Mouse (Mus musculus) hindbrain, embryonic 10.5 days (tissue): ENCODE measurements around the gene Vhl. TPM values are rescaled to one million over a fixed set of nuclear protein-coding genes. Genes with fewer than 3 reads are reported as not detected.
A peak's percentile ranks its signal among the peaks of the same experiment; 100 is the strongest.

Experiments used
- DNase-seq: peaks from one replicate; pipeline ENCODE4 v3.0.0-alpha.2; 2017; ENCODE audit warnings: low spot score
- H3K27ac ChIP-seq: fragments of 300-500 bp; sonication (generic); 2 replicates; pipeline ENCODE4 v1.5.1; 2016; ENCODE audit warnings: mild to moderate bottlenecking, moderate library complexity
- H3K27me3 ChIP-seq: fragments of 300-500 bp; sonication (generic); 2 replicates; pipeline ENCODE4 v1.6.1; 2016; ENCODE audit warnings: mild to moderate bottlenecking; ENCODE audit not compliant: poor library complexity, insufficient read depth, severe bottlenecking
- H3K36me3 ChIP-seq: fragments of 300-500 bp; sonication (generic); 2 replicates; pipeline ENCODE4 v1.6.1; 2016; ENCODE audit warnings: mild to moderate bottlenecking, moderate library complexity
- H3K4me1 ChIP-seq: fragments of 300-500 bp; sonication (generic); replicated peaks from 2 replicates; pipeline ENCODE4 v1.6.1; 2016; ENCODE audit warnings: mild to moderate bottlenecking
- H3K4me3 ChIP-seq: fragments of 300-500 bp; sonication (generic); 2 replicates; pipeline ENCODE4 v1.5.1; 2016; ENCODE audit warnings: mild to moderate bottlenecking, moderate library complexity
- H3K9me3 ChIP-seq: fragments of 300-500 bp; sonication (generic); 2 replicates; pipeline ENCODE4 v1.6.1; 2016; ENCODE audit warnings: mild to moderate bottlenecking, moderate library complexity
- WGBS: fragments of 180-500 bp; shearing (Covaris S2); methylation state at CpG from one replicate; pipeline ENCODE4 v1.1.7; 2016; 5-methylcytosine and 5-hydroxymethylcytosine counted together
- polyA plus RNA-seq: library from polyadenylated mRNA; unstranded; fragments of >200 nt; fragmentation: Nextera tagmentation; extraction: Ambion mirVana; gene quantifications from 2 replicates; pipeline ENCODE4 v1.2.1, GENCODE M21; 2016

The Vhl gene
- polyA plus RNA-seq, 1 experiment from 2014 or later, result 45.8 TPM

DNA sequence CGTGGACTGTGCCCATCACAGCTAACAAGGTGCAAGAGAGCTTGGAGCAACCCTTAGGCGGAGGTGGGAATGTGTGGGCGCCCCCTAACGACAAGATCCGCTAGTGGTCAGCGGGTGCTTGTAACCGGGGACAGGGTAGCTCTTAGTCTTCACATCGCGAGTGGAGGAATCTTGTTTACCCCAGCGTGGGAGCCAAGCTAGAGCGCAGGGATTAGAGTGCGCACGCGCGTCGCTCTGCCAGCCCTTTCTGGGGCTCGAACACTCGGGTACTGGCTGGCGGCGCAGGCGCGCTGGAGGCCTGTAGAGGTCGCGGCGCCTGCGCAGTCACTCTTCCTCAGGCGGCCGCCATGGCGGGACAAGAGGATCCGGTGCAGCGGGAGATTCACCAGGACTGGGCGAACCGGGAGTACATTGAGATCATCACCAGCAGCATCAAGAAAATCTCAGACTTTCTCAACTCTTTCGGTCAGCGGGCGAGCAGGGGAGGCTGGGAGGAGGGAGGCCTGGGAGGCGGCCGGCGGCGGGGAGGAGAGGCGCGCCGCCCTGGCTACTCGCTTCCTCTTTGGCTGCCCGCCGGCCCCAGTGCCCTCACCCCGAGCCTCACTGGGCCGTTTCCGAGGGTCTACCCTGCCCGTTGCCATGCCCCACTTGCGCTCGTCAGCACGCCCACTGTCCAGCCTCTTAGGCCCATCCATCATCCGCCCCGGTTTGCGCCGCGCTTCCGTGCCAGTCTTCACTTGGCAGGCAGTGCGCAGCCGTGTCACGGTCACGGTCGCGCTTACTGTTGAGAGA lies 19.1 kb upstream of the Vhl start, which contains the start of gene Brk1:
TSS of gene Brk1 (plus strand) at position 341 of the 792 bp plus-strand sequence.
- DNase-seq, result peak; percentile 89
- Histone ChIP-seq H3K27ac (peak within 1 kb of the TSS; percentile 94), H3K27me3 (no peaks in the 10 kb centered on the region), H3K4me1 (peaks cover 33% of the 10 kb centered on the region), H3K4me3 (peak within 1 kb of the TSS; percentile 96), H3K9me3 (no peaks in the 10 kb centered on the region), H3K36me3 (peaks cover 23% of the 10 kb centered on the region)
- WGBS, result under 1% methylated on average over 65 of the region's 65 CpGs

DNA sequence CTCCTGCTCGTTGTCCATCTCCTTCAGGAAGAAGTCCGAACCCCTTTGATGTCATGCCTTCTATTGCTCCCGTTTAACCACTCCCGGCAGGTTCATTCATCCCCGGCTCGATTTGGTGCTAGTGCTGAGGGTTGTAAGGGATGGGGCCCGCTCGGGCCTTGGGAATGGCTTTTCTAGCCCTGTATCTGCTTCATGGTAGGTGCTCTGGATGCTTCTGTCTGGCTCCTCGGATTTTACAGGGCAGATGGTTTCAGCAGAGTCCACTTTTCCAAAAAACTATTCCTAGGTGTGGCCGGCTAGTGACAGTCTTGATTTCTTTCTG lies 18.6 kb upstream of the Vhl start:
- Histone ChIP-seq H3K4me3 (peak overlapping the region; percentile 96), H3K27ac (peak overlapping the region; percentile 94)
- 6% methylated on average over 10 of the region's 10 CpGs for WGBS

DNA sequence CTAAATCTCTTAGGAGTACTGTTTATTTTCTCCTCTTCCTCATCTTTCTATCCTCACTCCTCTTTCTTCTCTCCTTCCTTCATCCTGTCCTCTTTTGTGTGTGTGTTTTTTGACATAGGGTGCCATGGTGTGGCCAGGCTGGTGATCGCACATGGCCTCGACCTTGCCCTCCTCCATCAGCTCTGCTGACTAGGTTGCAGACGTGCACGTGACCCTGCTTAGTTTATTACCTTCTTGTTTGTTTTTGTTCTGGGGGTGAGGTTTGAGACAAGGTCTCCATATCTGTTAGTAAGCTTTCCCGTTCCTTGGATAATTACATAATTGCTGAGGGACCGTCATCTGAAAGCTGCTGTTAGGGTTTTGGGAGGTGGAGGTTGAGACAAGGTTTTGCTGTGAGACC lies 14.9 kb upstream of the Vhl start:
- H3K9me3 ChIP-seq, result peaks cover 4% of the 10 kb centered on the region; the same call in 1 of the 2 replicates
- no peaks in the 10 kb centered on the region for H3K27me3 ChIP-seq
- H3K36me3 ChIP-seq, result peaks cover 65% of the 10 kb centered on the region
- H3K4me3 ChIP-seq, result no peak overlapping the region
- no peak for DNase-seq
- no peak overlapping the region for H3K27ac ChIP-seq
- 92% methylated on average over 6 of the region's 6 CpGs for WGBS
- H3K4me1 ChIP-seq, result peaks cover 25% of the 10 kb centered on the region

More for the DNA sequence above, 18.6 kb upstream of the Vhl start:
- Histone ChIP-seq H3K4me1 (peaks cover 31% of the 10 kb centered on the region), H3K36me3 (peaks cover 29% of the 10 kb centered on the region), H3K9me3 (no peaks in the 10 kb centered on the region), H3K27me3 (no peaks in the 10 kb centered on the region)
- DNase-seq, result no peak

DNA sequence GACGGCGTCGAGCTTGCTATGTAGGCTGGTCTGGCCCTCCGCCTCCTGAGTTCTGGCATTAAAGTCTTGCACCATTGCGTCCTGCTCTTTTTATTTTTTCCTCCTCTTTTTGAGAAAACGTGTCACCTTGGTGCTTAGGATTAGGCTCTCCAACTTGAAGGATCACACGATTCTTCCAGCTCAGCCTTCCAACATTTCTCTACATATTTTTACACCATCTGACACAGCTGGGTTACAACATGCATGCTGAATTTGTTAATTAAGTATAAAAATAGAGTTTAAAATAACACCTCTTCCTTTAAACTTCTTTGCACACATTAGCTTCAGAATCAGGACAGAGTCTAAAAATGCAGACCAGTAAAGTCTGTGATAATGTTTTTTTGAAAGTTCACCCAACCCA lies 14.5 kb upstream of the Vhl start:
- Histone ChIP-seq H3K4me1 (peaks cover 23% of the 10 kb centered on the region), H3K9me3 (peaks cover 7% of the 10 kb centered on the region; the same call in 1 of the 2 replicates), H3K36me3 (peaks cover 70% of the 10 kb centered on the region), H3K4me3 (no peak overlapping the region), H3K27ac (no peak overlapping the region), H3K27me3 (no peaks in the 10 kb centered on the region)
- no peak for DNase-seq
- WGBS, result 96% methylated on average over 7 of the region's 7 CpGs

DNA sequence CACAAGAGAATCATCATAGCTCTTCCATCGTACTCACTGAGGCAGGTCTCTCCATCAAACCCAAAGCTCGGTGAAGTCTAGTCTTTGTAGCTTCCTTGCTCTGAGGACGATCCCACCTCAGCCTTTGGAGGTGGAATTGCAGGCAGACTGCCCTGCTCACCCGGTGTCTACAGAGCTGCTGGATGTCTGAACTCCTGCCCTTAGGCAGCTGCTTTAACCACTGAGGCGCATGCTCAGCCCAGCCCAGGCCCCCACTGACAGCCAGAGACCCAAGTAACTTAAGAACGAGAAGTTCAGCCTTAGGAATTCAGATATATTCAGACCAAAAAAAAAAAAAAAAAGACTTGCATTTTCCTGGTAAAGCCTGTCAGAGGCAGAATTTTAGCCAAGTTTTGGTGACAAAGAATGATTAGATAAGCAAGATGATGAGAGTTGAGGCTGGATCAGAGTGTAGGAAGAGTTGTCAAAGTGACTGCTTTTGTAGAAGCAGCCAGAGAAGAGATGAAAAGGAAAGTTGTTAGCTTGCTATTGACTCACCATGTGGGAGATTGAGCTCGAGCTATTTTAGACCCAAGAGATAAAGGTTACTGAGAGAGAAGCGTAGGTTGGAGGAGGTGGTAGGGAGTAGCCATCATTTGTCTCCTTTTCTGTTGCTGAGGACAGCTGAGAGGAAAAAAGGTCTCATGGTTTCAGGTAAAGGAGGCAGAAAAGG lies 11.3 kb upstream of the Vhl start:
- Histone ChIP-seq H3K27me3 (no peaks in the 10 kb centered on the region), H3K9me3 (peaks cover 7% of the 10 kb centered on the region; the same call in 1 of the 2 replicates), H3K4me3 (no peak overlapping the region), H3K4me1 (no peaks in the 10 kb centered on the region), H3K36me3 (peaks cover 88% of the 10 kb centered on the region), H3K27ac (no peak overlapping the region)
- no peak for DNase-seq
- WGBS, result 89% methylated on average over 8 of the region's 8 CpGs

DNA sequence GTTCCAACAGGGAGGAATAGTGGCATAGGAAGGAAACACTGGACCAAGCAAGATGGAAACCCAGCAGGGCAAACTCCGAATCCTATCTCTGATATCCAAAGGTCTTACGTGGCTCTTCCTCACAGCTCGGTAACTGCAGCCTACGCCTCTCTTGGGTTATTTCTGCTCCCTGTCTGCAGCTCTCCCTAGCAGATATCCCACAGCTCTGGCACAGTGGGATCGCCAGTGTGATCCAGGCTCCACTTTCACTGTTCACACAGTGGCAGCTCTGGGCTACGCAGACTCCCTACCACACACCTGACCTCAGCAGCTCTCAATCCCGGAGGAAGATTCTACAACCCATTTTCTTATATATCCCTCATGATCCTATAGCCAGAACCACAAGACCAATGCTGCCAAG lies 9.6 kb upstream of the Vhl start:
- Histone ChIP-seq H3K4me3 (no peak overlapping the region), H3K27ac (no peak overlapping the region), H3K9me3 (peaks cover 7% of the 10 kb centered on the region; the same call in 1 of the 2 replicates), H3K27me3 (no peaks in the 10 kb centered on the region), H3K36me3 (peaks cover 92% of the 10 kb centered on the region), H3K4me1 (no peaks in the 10 kb centered on the region)
- no peak for DNase-seq
- 95% methylated on average over 7 of the region's 7 CpGs for WGBS

DNA sequence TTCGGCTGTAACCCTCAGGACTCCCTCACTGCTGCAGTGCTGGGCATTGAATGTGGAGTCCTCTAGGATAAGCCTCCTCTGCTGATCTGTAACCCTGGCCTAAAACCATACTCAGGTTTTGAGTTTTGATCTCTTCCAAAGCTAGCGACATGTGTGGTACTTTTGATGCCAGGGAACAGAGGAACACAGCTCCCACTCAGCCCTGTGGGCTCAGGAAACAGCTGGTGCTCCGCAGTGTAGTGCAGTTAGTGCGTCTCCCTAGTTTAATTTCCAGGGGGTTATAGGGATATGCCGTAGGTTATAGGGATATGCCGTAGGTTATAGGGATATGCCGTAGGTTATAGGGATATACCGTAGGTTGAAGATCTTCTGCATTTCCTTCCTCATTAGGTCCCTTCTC lies 8.8 kb upstream of the Vhl start:
- Histone ChIP-seq H3K4me1 (no peaks in the 10 kb centered on the region), H3K27me3 (no peaks in the 10 kb centered on the region), H3K9me3 (peaks cover 7% of the 10 kb centered on the region; the same call in 1 of the 2 replicates), H3K27ac (no peak overlapping the region), H3K4me3 (no peak overlapping the region), H3K36me3 (peaks cover 86% of the 10 kb centered on the region)
- no peak for DNase-seq
- 95% methylated on average over 8 of the region's 8 CpGs for WGBS

DNA sequence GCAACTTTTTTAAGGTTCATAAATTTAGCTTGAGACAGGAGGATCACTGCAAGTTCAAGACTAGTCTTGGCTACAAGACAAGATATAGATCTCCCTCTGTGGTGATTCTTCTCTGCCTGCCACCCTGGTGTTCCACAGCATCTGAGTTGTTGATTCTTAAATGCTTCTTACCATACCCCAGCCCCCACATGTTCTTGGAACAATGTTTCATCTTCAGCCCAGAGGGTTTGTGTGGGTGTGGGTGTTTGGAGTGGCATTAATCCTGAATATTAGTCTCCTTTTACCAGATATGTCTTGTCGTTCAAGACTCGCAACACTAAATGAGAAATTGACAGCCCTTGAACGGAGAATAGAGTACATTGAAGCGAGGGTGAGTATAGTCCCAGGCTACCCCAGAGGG lies 8.3 kb upstream of the Vhl start:
- H3K36me3 ChIP-seq, result peaks cover 81% of the 10 kb centered on the region
- no peak for DNase-seq
- no peak overlapping the region for H3K27ac ChIP-seq
- H3K4me1 ChIP-seq, result no peaks in the 10 kb centered on the region
- peaks cover 7% of the 10 kb centered on the region; the same call in 1 of the 2 replicates for H3K9me3 ChIP-seq
- no peak overlapping the region for H3K4me3 ChIP-seq
- no peaks in the 10 kb centered on the region for H3K27me3 ChIP-seq
- WGBS, result 95% methylated on average over 4 of the region's 4 CpGs

DNA sequence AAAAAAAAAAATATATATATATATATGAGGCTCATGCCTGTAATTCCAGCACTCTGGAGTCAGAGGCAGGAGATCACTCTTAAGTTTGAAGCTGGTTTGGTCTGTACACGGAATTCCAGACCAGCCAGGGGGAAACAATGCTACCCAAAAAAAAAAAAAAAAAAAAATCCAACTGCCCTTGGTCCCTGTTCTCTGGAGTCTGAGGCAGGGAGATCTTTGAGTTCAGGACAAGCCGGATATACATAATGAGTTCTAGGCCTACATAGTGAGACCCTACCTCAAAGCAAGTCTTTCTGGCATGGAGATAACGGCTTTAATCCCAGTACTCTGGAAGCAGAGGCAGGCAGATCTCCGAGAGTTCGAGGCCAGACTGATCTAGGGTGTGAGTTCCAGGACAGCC lies 373 bp upstream of the Vhl start:
- Histone ChIP-seq H3K4me3 (peak overlapping the region; percentile 78), H3K27ac (peak overlapping the region; percentile 95; the same call in 1 of the 2 replicates), H3K27me3 (no peaks in the 10 kb centered on the region), H3K4me1 (peaks cover 22% of the 10 kb centered on the region), H3K36me3 (peaks cover 29% of the 10 kb centered on the region), H3K9me3 (no peaks in the 10 kb centered on the region)
- 64% methylated on average over 5 of the region's 5 CpGs for WGBS
- DNase-seq, result no peak

DNA sequence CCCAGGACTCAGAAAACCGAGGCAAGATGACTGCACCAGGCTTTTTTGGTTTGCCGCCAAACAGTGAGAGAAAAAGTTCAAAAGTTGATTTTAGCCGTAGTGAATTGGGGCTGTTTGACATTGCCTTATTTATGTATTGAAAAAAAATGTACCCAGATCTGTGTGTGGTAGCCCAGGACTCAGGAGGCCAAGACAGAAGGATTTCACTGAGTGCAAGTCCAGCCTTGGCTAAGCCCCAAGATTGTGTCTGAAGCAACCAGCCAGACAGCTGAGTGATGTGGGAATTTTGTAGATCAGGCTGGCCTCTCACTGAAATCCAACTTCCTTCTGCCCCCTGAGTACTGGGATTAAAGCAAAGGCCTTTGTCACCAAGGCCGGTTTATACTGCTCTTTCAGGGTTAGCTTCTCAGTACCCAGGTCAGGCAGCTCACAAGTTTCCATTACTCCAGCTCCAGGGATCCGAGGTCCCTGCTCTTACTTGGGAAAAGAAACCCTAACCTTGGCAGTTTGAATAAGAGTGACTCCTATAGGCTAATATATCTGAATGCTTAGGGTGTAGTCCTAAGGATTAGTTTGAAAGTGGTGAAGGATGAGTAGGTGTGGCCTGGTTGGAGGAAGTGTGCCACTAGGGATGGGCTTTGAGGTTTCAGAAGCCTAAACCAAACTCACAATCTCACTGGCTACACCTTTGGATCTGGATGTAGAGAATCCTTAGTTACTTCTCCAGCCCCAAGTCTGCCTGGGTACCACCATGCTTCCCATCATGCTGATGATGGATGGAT lies 1.4 kb downstream of the Vhl start:
- Histone ChIP-seq H3K27me3 (no peaks in the 10 kb centered on the region), H3K4me3 (peak overlapping the region; percentile 78), H3K36me3 (peaks cover 44% of the 10 kb centered on the region), H3K4me1 (peaks cover 22% of the 10 kb centered on the region), H3K9me3 (no peaks in the 10 kb centered on the region), H3K27ac (0 out of 2 replicates have a peak overlapping the region, but pooled peaks have one; percentile 95)
- WGBS, result 67% methylated on average over 5 of the region's 5 CpGs
- no peak for DNase-seq

DNA sequence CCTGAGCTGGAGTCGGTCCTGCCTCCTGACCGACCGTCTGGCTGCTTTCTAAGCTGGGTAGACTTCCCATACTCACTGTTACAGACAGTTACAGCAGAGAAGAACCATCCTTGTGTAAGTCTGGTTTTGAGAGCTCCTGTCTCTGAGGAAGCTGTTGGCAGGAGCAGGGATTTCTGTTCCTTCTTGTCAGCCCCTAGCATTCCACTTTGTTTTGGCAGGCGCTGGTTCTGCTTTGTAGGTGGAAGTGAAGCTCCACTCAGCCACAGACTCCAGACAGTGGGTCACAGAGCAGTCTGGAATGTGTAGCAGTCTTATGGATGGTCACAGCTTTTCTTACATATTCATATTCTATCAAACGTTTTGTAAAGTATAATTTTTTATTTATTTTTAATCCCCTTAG lies 6.6 kb downstream of the Vhl start:
- no peak overlapping the region for H3K27ac ChIP-seq
- H3K4me3 ChIP-seq, result no peak overlapping the region
- H3K9me3 ChIP-seq, result no peaks in the 10 kb centered on the region
- WGBS, result 88% methylated on average over 5 of the region's 5 CpGs
- peaks cover 82% of the 10 kb centered on the region for H3K36me3 ChIP-seq
- DNase-seq, result no peak
- H3K4me1 ChIP-seq, result peaks cover 10% of the 10 kb centered on the region
- H3K27me3 ChIP-seq, result no peaks in the 10 kb centered on the region

DNA sequence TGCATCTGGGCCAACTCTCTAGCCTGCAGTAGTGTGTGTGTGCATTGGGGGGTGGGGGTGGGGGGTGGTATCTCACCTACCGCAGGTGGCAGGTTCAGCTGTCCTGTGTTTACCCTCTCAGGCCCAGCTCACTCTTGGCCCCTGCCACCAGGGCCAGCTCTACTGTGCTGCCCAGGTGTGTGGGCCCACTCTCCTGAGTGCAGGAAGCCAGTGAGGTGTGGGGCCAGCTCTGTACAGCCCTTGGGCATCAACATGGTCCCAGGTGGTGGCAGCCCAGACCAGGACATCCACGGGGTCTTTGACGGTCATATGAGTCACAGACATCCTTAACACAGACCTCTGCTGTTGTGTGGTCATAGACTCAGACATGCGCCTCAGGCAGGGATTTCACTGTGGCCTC lies 9.1 kb downstream of the Vhl start:
- no peak overlapping the region for H3K27ac ChIP-seq
- peaks cover 61% of the 10 kb centered on the region for H3K36me3 ChIP-seq
- H3K4me1 ChIP-seq, result no peaks in the 10 kb centered on the region
- no peaks in the 10 kb centered on the region for H3K9me3 ChIP-seq
- no peaks in the 10 kb centered on the region for H3K27me3 ChIP-seq
- no peak overlapping the region for H3K4me3 ChIP-seq
- no peak for DNase-seq
- 90% methylated on average over 4 of the region's 4 CpGs for WGBS
